Mouse (Mus musculus): ENCODE measurements around the gene Krt24.
"Not testable (repeated sequence)": the region's sequence is repeated elsewhere in the genome, so short reads cannot be mapped to it uniquely, and the experiment has no call there.

Gene Krt24

DNA sequence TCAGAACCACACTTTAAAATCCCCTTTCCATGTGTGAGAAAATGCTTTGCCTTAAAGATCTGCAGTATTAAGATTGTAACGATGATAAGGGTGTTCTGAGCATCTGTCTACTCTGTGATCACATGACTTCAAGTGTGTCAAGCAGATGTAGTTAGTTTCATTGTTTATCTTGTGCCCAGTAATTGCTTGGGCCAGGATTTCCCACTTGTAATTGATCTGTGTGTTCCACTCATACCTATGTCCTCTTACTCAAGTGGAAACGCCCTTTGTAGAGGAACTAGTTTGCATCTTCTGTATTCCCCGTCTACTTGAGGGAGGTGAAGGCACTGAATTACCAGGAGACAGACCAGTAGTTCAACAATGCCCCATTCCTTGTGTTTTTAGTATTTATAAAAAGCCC, 34.4 kb downstream of the Krt24 start:
- no peak for DNase-seq

DNA sequence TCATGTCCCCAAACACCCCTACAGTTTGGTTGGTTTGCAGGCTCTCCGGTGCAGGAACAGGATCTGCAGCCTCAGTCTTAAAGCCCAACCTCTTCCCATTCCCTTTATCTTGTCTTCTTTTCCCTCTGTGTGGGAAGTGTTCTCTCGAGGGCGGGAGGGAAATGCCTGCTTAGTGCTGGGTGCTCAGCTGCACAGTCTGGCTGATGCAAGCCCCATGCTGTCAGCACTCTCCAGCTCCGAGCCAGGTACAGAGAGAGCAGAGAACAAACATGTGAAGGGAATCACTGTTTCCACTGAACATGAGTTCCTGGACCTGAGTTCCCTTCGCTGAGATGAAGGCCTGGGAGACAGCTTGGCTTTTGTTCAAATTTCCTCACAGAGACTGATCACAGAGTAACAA, 34.8 kb downstream of the Krt24 start:
- DNase-seq = no peak

DNA sequence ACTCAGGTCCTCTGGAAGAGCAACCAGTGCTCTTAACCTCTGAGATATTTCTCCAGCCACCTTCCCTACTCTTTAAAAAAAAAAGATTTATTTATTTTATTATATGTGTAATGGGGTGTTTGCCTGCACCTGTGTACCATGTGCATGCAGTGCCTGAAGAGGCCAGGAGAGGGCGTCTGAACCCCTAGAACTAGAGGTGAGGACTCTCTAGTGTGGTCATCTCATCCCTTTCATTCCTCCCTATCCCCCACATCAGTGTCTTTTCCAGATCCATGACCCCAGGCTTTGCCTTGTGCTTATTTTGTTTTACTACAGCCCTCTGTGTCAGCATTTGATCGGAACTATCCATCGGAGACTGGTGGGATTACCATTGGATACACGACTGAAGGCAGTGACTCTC, 35.9 kb downstream of the Krt24 start:
- peak; percentile 10 for DNase-seq

DNA sequence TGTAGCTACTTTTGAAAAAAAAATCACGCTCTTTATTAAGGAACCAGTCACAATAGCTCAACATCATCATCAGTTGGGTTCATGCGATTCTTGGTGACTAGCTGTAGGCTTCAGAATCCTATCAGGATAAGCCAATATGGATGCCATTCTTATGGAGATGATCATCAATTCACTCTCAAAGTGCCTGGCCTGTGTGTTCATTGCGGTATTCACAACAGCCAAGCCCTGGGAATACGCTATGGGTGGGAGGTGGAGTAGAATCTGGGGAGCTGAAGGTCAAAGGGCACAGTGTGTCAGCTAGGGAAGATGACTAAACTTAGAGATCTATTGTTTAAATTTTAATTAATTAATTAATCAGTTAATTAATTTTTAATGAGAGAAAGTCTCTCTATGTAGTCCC, 37.1 kb downstream of the Krt24 start:
- DNase-seq = no peak

DNA sequence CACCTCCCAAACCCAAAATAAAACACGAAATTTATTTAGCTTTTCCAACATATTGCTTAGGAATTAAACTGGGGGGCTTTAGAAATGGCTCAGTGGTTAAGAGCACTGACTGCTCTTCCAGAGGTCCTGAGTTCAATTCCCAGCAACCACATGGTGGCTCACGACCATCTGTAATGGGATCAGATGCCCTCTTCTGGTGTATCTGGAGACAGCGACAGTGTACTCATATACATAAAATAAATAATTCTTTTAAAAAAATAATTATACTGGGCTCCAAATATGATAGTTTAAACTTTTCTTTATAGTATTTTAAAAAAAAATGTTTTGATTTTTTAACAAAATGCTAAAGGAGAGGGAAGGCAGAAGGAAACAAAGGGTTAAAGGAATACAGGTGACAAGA, 40.5 kb downstream of the Krt24 start:
- not testable (repeated sequence) for DNase-seq

DNA sequence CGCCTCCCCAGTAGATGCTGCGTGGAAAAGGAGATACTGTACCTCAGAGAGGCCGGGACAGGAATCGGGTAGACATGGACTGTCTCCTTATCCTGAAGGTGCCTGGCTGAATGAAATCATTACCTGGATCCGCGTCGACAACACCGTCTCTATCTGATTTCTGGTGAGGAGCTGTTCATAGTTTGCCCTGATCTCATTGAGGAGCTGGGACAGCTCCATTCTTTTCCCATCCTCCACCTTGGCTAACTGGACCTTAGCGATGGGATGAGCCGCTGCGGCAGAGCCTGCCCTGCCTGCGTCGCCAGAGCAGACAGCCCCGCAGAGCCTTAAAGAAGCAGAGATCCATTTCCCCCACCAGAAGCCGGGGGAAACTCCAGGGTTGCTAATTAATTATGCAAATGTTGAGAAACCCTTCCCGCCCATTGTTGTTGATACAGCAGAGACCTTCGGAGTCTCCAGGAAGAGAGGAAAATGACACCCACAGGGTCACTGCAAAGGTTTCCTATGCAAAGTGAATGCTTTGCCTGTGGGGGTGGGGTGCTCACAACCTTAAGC, 41.2 kb downstream of the Krt24 start, which contains the start of gene Krt222:
Krt222 (minus strand) TSS at position 266 of the 555 bp plus-strand sequence.
- peak; percentile 6 for DNase-seq

DNA sequence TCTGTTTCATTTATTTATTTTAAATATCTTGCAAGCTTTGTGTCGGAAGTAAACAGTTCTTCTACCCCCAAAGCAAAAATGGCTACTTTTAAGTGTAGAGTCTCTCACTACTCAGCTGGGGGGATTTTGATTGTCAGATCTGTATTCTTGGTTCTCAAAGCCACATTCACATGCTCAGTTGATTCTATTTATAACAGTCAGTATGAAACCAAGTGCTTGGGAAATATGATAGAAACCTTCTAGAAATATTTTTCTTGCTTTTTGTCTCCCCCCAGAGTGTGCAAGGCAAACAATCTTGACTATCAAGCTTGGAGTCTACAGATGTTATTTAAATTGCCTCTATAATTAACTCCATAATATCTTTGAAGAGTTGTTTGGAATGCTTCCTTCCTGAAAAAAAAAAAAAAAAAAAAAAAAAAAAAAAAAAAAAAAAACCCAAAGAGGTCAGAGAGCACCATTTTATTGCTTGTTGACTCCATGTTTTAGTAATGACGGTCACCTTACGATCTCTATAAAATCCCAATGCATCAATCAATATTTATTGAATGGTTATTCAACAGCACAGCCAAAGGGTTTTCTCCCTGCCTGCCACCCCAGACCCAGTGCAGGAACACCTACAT, 41.8 kb downstream of the Krt24 start:
- DNase-seq = no peak

DNA sequence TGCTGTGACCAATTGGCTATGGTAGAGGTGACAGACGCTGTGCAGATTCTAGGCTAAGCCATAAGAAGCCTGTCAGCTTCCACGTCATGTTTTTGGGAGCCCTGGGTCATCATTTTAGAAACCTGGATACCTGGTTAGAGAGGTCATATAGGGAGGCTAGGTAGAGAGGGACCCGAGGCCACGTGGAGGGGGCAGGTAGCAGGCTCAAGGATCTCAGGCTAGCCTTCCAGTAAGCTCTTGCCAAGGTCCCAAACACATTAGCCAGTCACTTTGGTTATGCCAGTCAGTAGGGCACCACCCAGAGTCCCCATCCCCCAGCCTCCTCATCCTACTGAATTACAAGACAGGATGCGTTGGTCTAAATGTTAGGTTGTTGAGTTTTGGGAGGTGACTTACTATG, 43.0 kb downstream of the Krt24 start:
- DNase-seq = no peak

DNA sequence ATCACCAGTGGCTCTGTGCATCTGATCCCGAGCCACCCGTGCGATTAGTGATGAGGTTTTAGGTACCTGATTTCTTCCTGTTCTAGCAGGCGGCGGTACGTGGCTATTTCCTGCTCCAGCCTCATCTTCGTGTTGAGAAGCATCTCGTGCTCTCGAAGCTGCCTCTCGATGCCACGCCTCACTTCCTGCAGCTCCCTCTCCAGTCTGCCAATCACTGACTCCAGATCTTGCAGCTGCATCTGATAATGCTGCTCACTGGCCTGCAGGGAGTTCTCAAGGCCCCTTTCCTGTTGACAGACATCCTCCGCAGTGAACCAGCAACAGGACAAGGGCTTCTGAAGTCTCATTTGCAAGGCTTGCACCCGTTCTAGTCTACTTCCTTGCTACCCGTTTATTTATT, 46.6 kb downstream of the Krt24 start:
- peak; percentile 33 for DNase-seq

DNA sequence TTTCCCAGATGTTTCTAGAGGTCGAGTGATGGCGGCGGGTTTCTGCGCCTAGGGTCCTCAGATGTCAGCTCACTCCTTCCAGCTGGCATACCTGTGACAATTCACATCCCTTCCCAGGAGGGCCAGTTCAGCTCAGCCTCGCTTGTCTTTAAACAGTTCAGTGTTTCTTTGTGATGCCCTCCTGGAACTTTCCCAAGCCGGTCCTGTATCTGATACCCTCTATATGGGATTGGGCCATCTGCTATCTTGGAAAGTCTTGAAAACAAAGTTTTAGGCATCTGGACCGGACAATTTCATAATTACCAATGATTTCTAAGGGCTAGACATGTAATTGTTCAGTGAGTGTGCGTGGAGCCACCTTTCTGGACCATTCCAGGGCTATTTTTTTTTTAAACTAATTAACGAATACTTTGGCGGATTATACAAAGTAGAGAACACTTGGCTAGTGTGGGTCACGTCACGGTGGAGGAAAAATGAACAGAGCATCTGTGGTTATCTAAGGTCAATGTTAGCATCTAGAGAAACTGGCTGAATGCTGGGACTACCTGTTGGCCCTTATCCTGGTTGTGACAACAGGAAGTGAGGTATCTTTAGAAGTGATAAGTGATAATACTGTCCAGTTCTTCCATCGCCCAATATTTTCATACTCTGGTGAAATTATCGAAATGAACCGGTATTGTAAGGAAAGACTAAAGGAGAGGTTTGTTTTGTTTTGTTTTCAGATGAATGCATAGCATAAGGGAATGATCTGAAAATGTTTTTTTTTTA, 53.8 kb downstream of the Krt24 start:
- no peak for DNase-seq

DNA sequence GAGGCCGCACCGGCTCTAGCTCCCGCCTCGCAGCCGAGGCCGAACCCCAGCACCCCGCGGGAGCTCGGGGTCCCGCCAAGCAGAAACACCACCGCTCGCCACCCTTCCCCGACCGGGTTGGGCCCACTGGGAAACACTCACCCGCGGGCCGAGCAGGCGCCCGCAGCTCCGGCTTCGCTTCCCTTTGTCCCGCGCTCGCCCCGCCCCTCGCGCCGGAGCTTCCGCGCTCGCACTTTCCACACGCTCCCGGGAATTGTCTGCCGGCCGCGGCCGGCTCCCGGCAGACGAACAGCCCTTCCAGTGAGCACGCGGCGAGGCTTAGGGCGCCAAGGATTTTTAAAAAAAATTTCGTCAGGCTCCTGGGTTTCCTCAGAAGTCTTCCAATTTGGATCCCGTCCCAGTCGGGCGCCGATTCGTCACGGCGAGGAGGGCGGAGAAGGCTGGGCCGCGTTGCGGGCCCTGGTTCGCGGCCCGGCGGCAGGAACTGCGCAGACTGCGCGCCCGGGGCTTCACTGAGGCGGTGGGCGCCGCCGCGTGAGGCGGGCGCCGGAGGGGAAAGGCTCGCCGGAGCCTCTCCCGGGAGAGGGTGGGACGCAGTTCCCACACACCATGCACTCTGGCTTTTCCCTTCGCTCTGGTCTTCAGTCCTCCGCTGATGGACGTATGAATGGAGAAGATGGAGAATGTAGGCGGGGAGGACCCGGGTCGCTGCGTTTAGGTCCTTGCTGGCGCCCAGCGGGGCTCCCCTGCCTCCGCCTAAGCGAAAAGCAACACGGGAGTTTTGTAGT, 54.6 kb downstream of the Krt24 start, which contains the start of gene Smarce1:
Smarce1 (minus strand) TSS at position 757 of the 788 bp plus-strand sequence.
- peak; percentile 81 for DNase-seq

Measured in lung, postnatal 10 days (tissue).